Mouse (Mus musculus) stomach, embryonic 16.5 days (tissue): Measurements from ENCODE around the gene Adm2. TPM values are rescaled to one million over a fixed set of nuclear protein-coding genes. Genes with fewer than 3 reads are reported as not detected.

Experiments used
- ATAC-seq: fragments of 200-750 bp; cut with Nextera tagmentation; 2 replicates; pipeline ENCODE4 v1.8.0; 2017; ENCODE audit warnings: moderate number of reproducible peaks, moderate TSS enrichment; ENCODE audit not compliant: insufficient read depth, low FRiP score
- H3K27ac ChIP-seq: fragments of 300-500 bp; sonication (generic); 2 replicates; pipeline ENCODE4 v1.5.1; 2014; ENCODE audit warnings: low read length
- H3K27me3 ChIP-seq: fragments of 300-500 bp; sonication (generic); 2 replicates; pipeline ENCODE4 v1.6.1; 2014; ENCODE audit warnings: low read length, control low read depth, mixed read lengths; ENCODE audit not compliant: control insufficient read depth, insufficient read depth
- H3K36me3 ChIP-seq: fragments of 300-500 bp; sonication (generic); 2 replicates; pipeline ENCODE4 v1.6.1; 2014; ENCODE audit warnings: low read length; ENCODE audit not compliant: control insufficient read depth, insufficient read depth
- H3K4me1 ChIP-seq: fragments of 300-500 bp; sonication (generic); 2 replicates; pipeline ENCODE4 v1.6.1; 2014; ENCODE audit warnings: low read length, control low read depth, mixed read lengths; ENCODE audit not compliant: control insufficient read depth, insufficient read depth
- H3K4me2 ChIP-seq: fragments of 300-500 bp; sonication (generic); 2 replicates; pipeline ENCODE4 v1.6.1; 2014; ENCODE audit warnings: low read depth, low read length, mixed read lengths
- H3K4me3 ChIP-seq: fragments of 300-500 bp; sonication (generic); replicated peaks from 2 replicates; pipeline ENCODE4 v1.5.1; 2014; ENCODE audit warnings: mild to moderate bottlenecking, low read length
- H3K9ac ChIP-seq: fragments of 300-500 bp; sonication (generic); 2 replicates; pipeline ENCODE4 v1.6.1; 2014; ENCODE audit warnings: low read length
- H3K9me3 ChIP-seq: fragments of 300-500 bp; sonication (generic); replicated peaks from 2 replicates; pipeline ENCODE4 v1.6.1; 2016; ENCODE audit warnings: low read length, control low read depth; ENCODE audit not compliant: control insufficient read depth
- WGBS: fragments of 180-500 bp; shearing (Covaris S2); extraction: QIAGEN DNeasy Blood & Tissue Kit; methylation state at CpG from one replicate; pipeline ENCODE4 v1.1.7; 2014; 5-methylcytosine and 5-hydroxymethylcytosine counted together
- polyA plus RNA-seq: library from polyadenylated mRNA; unstranded; fragments of >200 nt; fragmentation: Nextera tagmentation; extraction: Ambion mirVana; gene quantifications from 2 replicates; pipeline ENCODE4 v1.2.1, GENCODE M21; 2015

The Adm2 gene
- polyA plus RNA-seq, 1 experiment from 2014 or later, result 0.71 TPM

- Histone ChIP-seq H3K4me3 (no peak overlapping the region), H3K27me3 (no peaks in the 10 kb centered on the region), H3K9ac (no peak overlapping the region), H3K36me3 (no peaks in the 10 kb centered on the region), H3K27ac (no peak overlapping the region), H3K4me1 (no peaks in the 10 kb centered on the region), H3K4me2 (no peak overlapping the region), H3K9me3 (no peaks in the 10 kb centered on the region)
- no peak for ATAC-seq
- 75% methylated on average over 3 of the region's 3 CpGs for WGBS
Measured at GRCm38 (mm10) chr15:89340136-89340535, 17.6 kb downstream of the Adm2 start.

GRCm38 (mm10) chr15:89341678-89342077, 19.2 kb downstream of the Adm2 start:
- 36% methylated on average over 1 of the region's 1 CpGs for WGBS
- Histone ChIP-seq H3K27ac (no peak overlapping the region), H3K27me3 (no peaks in the 10 kb centered on the region), H3K4me1 (no peaks in the 10 kb centered on the region), H3K9ac (no peak overlapping the region), H3K4me2 (no peak overlapping the region), H3K9me3 (no peaks in the 10 kb centered on the region), H3K4me3 (no peak overlapping the region), H3K36me3 (no peaks in the 10 kb centered on the region)
- no peak for ATAC-seq

GRCm38 (mm10) chr15:89343325-89343724, 20.8 kb downstream of the Adm2 start:
- Histone ChIP-seq H3K9me3 (no peaks in the 10 kb centered on the region), H3K4me2 (no peak overlapping the region), H3K4me3 (no peak overlapping the region), H3K27me3 (no peaks in the 10 kb centered on the region), H3K27ac (no peak overlapping the region), H3K36me3 (no peaks in the 10 kb centered on the region), H3K9ac (no peak overlapping the region), H3K4me1 (no peaks in the 10 kb centered on the region)
- 82% methylated on average over 3 of the region's 3 CpGs for WGBS
- ATAC-seq, result no peak

- Histone ChIP-seq H3K9me3 (no peaks in the 10 kb centered on the region), H3K27ac (no peak overlapping the region), H3K4me1 (peaks cover 9% of the 10 kb centered on the region), H3K9ac (no peak overlapping the region), H3K4me3 (no peak overlapping the region), H3K36me3 (peaks cover 14% of the 10 kb centered on the region), H3K27me3 (no peaks in the 10 kb centered on the region), H3K4me2 (no peak overlapping the region)
- 85% methylated on average over 5 of the region's 5 CpGs for WGBS
- ATAC-seq, result no peak
Measured at GRCm38 (mm10) chr15:89350447-89350846, 27.9 kb downstream of the Adm2 start.

- H3K27me3 ChIP-seq, result no peaks in the 10 kb centered on the region
- peaks cover 9% of the 10 kb centered on the region for H3K4me1 ChIP-seq
- H3K9me3 ChIP-seq, result no peaks in the 10 kb centered on the region
- no peak for ATAC-seq
- WGBS, result 88% methylated on average over 15 of the region's 15 CpGs
- H3K27ac ChIP-seq, result no peak overlapping the region
- peaks cover 14% of the 10 kb centered on the region for H3K36me3 ChIP-seq
- H3K4me3 ChIP-seq, result no peak overlapping the region
- no peak overlapping the region for H3K4me2 ChIP-seq
- no peak overlapping the region for H3K9ac ChIP-seq
Measured at GRCm38 (mm10) chr15:89351302-89351701, 28.8 kb downstream of the Adm2 start.

GRCm38 (mm10) chr15:89352054-89352453, 29.5 kb downstream of the Adm2 start:
- 93% methylated on average over 14 of the region's 14 CpGs for WGBS
- ATAC-seq, result no peak
- H3K9ac ChIP-seq, result no peak overlapping the region
- no peak overlapping the region for H3K4me3 ChIP-seq
- H3K4me2 ChIP-seq, result no peak overlapping the region
- H3K27ac ChIP-seq, result no peak overlapping the region
- H3K27me3 ChIP-seq, result no peaks in the 10 kb centered on the region
- peaks cover 9% of the 10 kb centered on the region for H3K4me1 ChIP-seq
- peaks cover 14% of the 10 kb centered on the region for H3K36me3 ChIP-seq
- no peaks in the 10 kb centered on the region for H3K9me3 ChIP-seq

GRCm38 (mm10) chr15:89352795-89353194, 30.3 kb downstream of the Adm2 start:
- 92% methylated on average over 12 of the region's 12 CpGs for WGBS
- no peak overlapping the region for H3K4me3 ChIP-seq
- peaks cover 14% of the 10 kb centered on the region for H3K36me3 ChIP-seq

GRCm38 (mm10) chr15:89353837-89354236, 31.3 kb downstream of the Adm2 start:
- peaks cover 13% of the 10 kb centered on the region for H3K4me1 ChIP-seq
- H3K9me3 ChIP-seq, result no peaks in the 10 kb centered on the region
- H3K9ac ChIP-seq, result 0 out of 2 replicates have a peak overlapping the region, but pooled peaks have one; percentile 32
- H3K4me3 ChIP-seq, result no peak overlapping the region
- 92% methylated on average over 16 of the region's 16 CpGs for WGBS
- peaks cover 14% of the 10 kb centered on the region for H3K36me3 ChIP-seq
- H3K4me2 ChIP-seq, result no peak overlapping the region
- no peaks in the 10 kb centered on the region for H3K27me3 ChIP-seq
- no peak overlapping the region for H3K27ac ChIP-seq
- ATAC-seq, result no peak

More at GRCm38 (mm10) chr15:89352795-89353194, 30.3 kb downstream of the Adm2 start:
- Histone ChIP-seq H3K9me3 (no peaks in the 10 kb centered on the region), H3K27me3 (no peaks in the 10 kb centered on the region), H3K27ac (no peak overlapping the region), H3K4me2 (no peak overlapping the region), H3K9ac (no peak overlapping the region), H3K4me1 (peaks cover 9% of the 10 kb centered on the region)
- no peak for ATAC-seq

GRCm38 (mm10) chr15:89354455-89354854, 31.9 kb downstream of the Adm2 start:
- H3K36me3 ChIP-seq, result peaks cover 14% of the 10 kb centered on the region

More at GRCm38 (mm10) chr15:89354455-89354854, 31.9 kb downstream of the Adm2 start:
- H3K9me3 ChIP-seq, result no peaks in the 10 kb centered on the region
- 69% methylated on average over 7 of the region's 7 CpGs for WGBS
- peak overlapping the region; percentile 96 for H3K4me2 ChIP-seq
- H3K27ac ChIP-seq, result no peak overlapping the region
- H3K27me3 ChIP-seq, result no peaks in the 10 kb centered on the region
- peaks cover 13% of the 10 kb centered on the region for H3K4me1 ChIP-seq
- no peak for ATAC-seq
- H3K4me3 ChIP-seq, result peak overlapping the region; percentile 86
- H3K9ac ChIP-seq, result peak overlapping the region; percentile 86
